Mouse (Mus musculus): ENCODE results near the gene Dmrt1. TPM values are rescaled to one million over a fixed set of nuclear protein-coding genes. Genes with fewer than 3 reads are reported as not detected.
A peak's percentile ranks its signal among the peaks of the same experiment; 100 is the strongest.
"Not testable (repeated sequence)": the region's sequence is repeated elsewhere in the genome, so short reads cannot be mapped to it uniquely, and the experiment has no call there.

Gene Dmrt1
- total RNA-seq (2017) = not detected in 2 replicates

GRCm38 (mm10) chr19:25505360-25506196, at the start of gene Dmrt1:
Gene Dmrt1 (plus strand): TSS chr19:25505618.
- ATAC-seq (replicated peaks; ENCODE audit: low read depth, poor library complexity, severe bottlenecking) = 0 out of 2 replicates have a peak, but pooled peaks have one; percentile 18

- ATAC-seq (replicated peaks; ENCODE audit: low read depth, poor library complexity, severe bottlenecking) = no peak
Observed at GRCm38 (mm10) chr19:25460760-25461159, 44.7 kb upstream of the Dmrt1 start.

- no peak for ATAC-seq (replicated peaks; ENCODE audit: low read depth, poor library complexity, severe bottlenecking)
Observed at GRCm38 (mm10) chr19:25461553-25462320, 43.7 kb upstream of the Dmrt1 start.

GRCm38 (mm10) chr19:25475806-25476205, 29.6 kb upstream of the Dmrt1 start:
- not testable (repeated sequence) for ATAC-seq (replicated peaks; ENCODE audit: low read depth, poor library complexity, severe bottlenecking)

- ATAC-seq (replicated peaks; ENCODE audit: low read depth, poor library complexity, severe bottlenecking) = no peak
Observed at GRCm38 (mm10) chr19:25479152-25479669, 26.2 kb upstream of the Dmrt1 start.

- ATAC-seq (replicated peaks; ENCODE audit: low read depth, poor library complexity, severe bottlenecking) = no peak
Observed at GRCm38 (mm10) chr19:25480820-25481219, 24.6 kb upstream of the Dmrt1 start.

- no peak for ATAC-seq (replicated peaks; ENCODE audit: low read depth, poor library complexity, severe bottlenecking)
Observed at GRCm38 (mm10) chr19:25486561-25486960, 18.9 kb upstream of the Dmrt1 start.

- ATAC-seq (replicated peaks; ENCODE audit: low read depth, poor library complexity, severe bottlenecking) = no peak
Observed at GRCm38 (mm10) chr19:25487350-25487749, 18.1 kb upstream of the Dmrt1 start.

GRCm38 (mm10) chr19:25488546-25488945, 16.9 kb upstream of the Dmrt1 start:
- ATAC-seq (replicated peaks; ENCODE audit: low read depth, poor library complexity, severe bottlenecking) = no peak

- no peak for ATAC-seq (replicated peaks; ENCODE audit: low read depth, poor library complexity, severe bottlenecking)
Observed at GRCm38 (mm10) chr19:25489546-25489945, 15.9 kb upstream of the Dmrt1 start.

GRCm38 (mm10) chr19:25497434-25497833, 8.0 kb upstream of the Dmrt1 start:
- ATAC-seq (replicated peaks; ENCODE audit: low read depth, poor library complexity, severe bottlenecking) = no peak

- ATAC-seq (replicated peaks; ENCODE audit: low read depth, poor library complexity, severe bottlenecking) = 0 out of 2 replicates have a peak, but pooled peaks have one; percentile 29
Observed at GRCm38 (mm10) chr19:25504878-25505277, 540 bp upstream of the Dmrt1 start.

- no peak for ATAC-seq (replicated peaks; ENCODE audit: low read depth, poor library complexity, severe bottlenecking)
Observed at GRCm38 (mm10) chr19:25506616-25507015, 1.2 kb downstream of the Dmrt1 start.

GRCm38 (mm10) chr19:25514986-25515530, 9.6 kb downstream of the Dmrt1 start:
- no peak for ATAC-seq (replicated peaks; ENCODE audit: low read depth, poor library complexity, severe bottlenecking)

GRCm38 (mm10) chr19:25524156-25524555, 18.7 kb downstream of the Dmrt1 start:
- no peak for ATAC-seq (replicated peaks; ENCODE audit: low read depth, poor library complexity, severe bottlenecking)

GRCm38 (mm10) chr19:25525726-25526125, 20.3 kb downstream of the Dmrt1 start:
- no peak for ATAC-seq (replicated peaks; ENCODE audit: low read depth, poor library complexity, severe bottlenecking)

GRCm38 (mm10) chr19:25529673-25530072, 24.3 kb downstream of the Dmrt1 start:
- no peak for ATAC-seq (replicated peaks; ENCODE audit: low read depth, poor library complexity, severe bottlenecking)

GRCm38 (mm10) chr19:25545714-25546340, 40.4 kb downstream of the Dmrt1 start:
- ATAC-seq (replicated peaks; ENCODE audit: low read depth, poor library complexity, severe bottlenecking) = peak; percentile 83

- no peak for ATAC-seq (replicated peaks; ENCODE audit: low read depth, poor library complexity, severe bottlenecking)
Observed at GRCm38 (mm10) chr19:25547086-25547643, 41.7 kb downstream of the Dmrt1 start.

- no peak for ATAC-seq (replicated peaks; ENCODE audit: low read depth, poor library complexity, severe bottlenecking)
Observed at GRCm38 (mm10) chr19:25550346-25550745, 44.9 kb downstream of the Dmrt1 start.

Data from common myeloid progenitor, adult 5-6 weeks (primary cell).